Mouse (Mus musculus) gastrocnemius, adult 2 months (tissue): ENCODE results near the gene Slc27a1. TPM values are rescaled to one million over a fixed set of nuclear protein-coding genes. Genes with fewer than 3 reads are reported as not detected.

Experiments used
- DNase-seq: peaks from one replicate; pipeline ENCODE4 v3.0.0; 2022
- H3K27ac ChIP-seq: fragments of 200-600 bp; 2 replicates; pipeline ENCODE4 v1.8.1; 2022; ENCODE audit warnings: mild to moderate bottlenecking
- H3K4me3 ChIP-seq: fragments of 200-600 bp; 2 replicates; pipeline ENCODE4 v1.8.1; 2022; ENCODE audit warnings: mild to moderate bottlenecking, moderate library complexity
- CTCF ChIP-seq: fragments of 200-600 bp; IDR thresholded peaks from 2 replicates; pipeline ENCODE4 v1.8.1; 2022; ENCODE audit warnings: antibody characterized with exemption, mild to moderate bottlenecking, moderate library complexity
- intact Hi-C: fragments of 180-260 bp; cut with DNase I; formaldehyde crosslinking; loops from one replicate; pipeline ENCODE4 v1.15.1; 2025
- microRNA-seq: library from miRNA; unstranded; fragments of <30 nt; microRNA quantifications from one replicate; pipeline ENCODE4 v1.2.0, GENCODE M21; 2021
- total RNA-seq, 2 experiments: library from RNA; stranded (reverse); gene quantifications; 2 replicates each; pipeline ENCODE4 v1.2.3; 2021

Gene Slc27a1
- total RNA-seq, 2 experiments from 2014 or later, result 57.2 to 116 TPM

DNA sequence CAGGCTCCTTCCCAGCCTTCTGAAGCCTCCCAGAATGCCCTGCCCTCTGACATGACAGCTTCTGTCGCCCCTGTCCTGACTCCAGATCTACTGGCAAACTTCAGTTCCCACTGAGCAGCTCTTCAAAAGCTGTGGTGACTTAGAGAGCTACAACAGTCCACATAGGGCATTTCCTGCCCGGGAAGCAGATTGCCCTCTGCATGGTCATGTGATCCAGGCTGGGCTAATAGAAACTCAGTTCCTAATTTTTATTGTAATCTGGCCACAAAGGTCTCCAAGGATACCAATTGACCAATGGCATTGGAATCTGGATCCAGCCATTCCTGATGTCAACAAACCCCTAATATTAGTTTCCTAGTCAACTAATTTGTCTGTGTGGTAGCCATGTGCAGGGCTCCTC lies 63.2 kb downstream of the Slc27a1 start:
- H3K4me3 ChIP-seq, result no peak overlapping the region
- H3K27ac ChIP-seq, result no peak overlapping the region
- TF ChIP-seq CTCF, result no peak
- intact Hi-C loops, result loop anchor here (10.0 kb wide), 1 partner anchor 187 kb away; no protein-coding TSS in a partner anchor
- DNase-seq, result no peak

DNA sequence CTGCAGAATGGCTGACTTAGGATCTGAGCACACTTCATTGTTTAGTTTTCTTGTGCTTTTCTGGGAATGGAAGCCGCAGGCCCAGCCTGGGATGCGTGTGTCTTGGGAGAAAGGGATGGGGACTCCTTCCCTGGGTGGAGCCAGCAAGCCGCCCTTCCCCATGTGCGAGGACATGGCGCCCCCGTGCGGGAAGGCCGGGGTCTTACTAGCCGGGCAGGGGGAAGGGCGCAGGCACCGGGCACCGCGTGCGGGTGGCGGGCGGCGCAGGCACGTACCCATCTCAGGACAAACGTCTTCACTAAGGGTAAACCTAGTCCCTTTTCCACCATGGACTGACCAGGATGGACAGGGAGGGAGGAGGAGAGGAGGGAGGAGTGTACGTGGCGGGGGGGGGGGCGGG lies 64.5 kb downstream of the Slc27a1 start:
- Histone ChIP-seq H3K4me3 (peak overlapping the region; percentile 36), H3K27ac (no peak overlapping the region)
- DNase-seq, result peak; percentile 87
- peak; percentile 74 for TF ChIP-seq CTCF
- intact Hi-C loops, result loop anchor here (1.0 to 10.0 kb wide), 2 partner anchors 70 to 188 kb away; no protein-coding TSS in a partner anchor

DNA sequence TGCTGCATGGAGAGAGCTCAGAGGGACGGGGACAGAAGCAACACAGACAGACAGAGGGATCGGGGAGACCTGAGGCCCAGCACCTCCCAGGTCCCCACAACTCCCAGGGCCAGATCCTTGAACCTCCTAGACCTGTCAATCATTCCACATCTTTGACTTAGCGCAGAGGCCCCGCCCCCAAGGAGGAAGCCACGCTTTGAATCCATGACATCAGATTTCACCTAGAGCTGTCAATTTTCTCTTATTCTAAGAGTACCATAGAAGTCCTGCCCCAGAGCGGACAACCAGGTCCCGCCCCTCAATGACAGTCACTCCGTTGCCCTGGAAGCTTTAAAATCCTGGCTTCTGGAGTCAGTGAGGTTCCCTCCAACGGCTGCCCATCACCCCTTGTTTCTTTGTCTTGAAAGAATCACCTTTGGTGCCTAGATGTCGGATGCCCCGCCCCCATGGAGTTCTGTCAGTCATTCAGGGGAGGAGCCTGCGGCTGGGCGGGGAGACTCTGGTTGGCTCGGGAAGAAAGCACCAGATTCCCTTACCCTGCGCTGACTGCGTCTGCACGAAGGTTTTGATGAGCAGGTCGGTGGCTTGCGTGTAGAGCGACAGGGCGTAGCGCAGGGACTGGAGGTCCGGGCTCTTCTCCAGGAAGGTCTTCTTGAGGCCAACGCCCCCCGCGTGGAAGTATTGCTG lies 65.4 kb downstream of the Slc27a1 start:
- no peak for TF ChIP-seq CTCF
- Histone ChIP-seq H3K4me3 (peak overlapping the region; percentile 13; the same call in 1 of the 2 replicates), H3K27ac (no peak overlapping the region)
- peak; percentile 68 for DNase-seq
- intact Hi-C loops, result loop anchor here (1.0 to 10.0 kb wide), 2 partner anchors 71 to 189 kb away; no protein-coding TSS in a partner anchor

Small RNA genes lying within 50 kb of the gene (microRNA-seq; reads per million reads assigned to microRNA genes)
- not detected for gene Mir6769b

Other genes with a start within 250 kb of the Slc27a1 start
- gene Use1, start 202.0 kb upstream of the Slc27a1 start, total RNA-seq, result 100 to 1,000 TPM in 1 of 2 experiments, 10 to 100 TPM in 1; 79.7 to 104 TPM
- gene Ocel1, start 197.6 kb upstream of the Slc27a1 start, total RNA-seq, result 1 to 10 TPM; 6.0 to 8.4 TPM
- 10 to 100 TPM; 19.6 to 21.9 TPM for gene Nr2f6, start 186.9 kb upstream of the Slc27a1 start, total RNA-seq
- 1 to 10 TPM; 6.4 to 9.3 TPM for gene Ushbp1, start 173.1 kb upstream of the Slc27a1 start, total RNA-seq
- 10 to 100 TPM; 60.8 to 69.6 TPM for gene Babam1, start 172.0 kb upstream of the Slc27a1 start, total RNA-seq
- gene Ankle1, start 162.9 kb upstream of the Slc27a1 start, total RNA-seq, result not detected
- gene Abhd8, start 105.2 kb upstream of the Slc27a1 start, total RNA-seq, result 10 to 100 TPM; 22.5 to 24.9 TPM
- gene Mrpl34, start 103.9 kb upstream of the Slc27a1 start, total RNA-seq, result 10 to 100 TPM; 59.1 to 84.3 TPM
- gene Dda1, start 99.7 kb upstream of the Slc27a1 start, total RNA-seq, result 10 to 100 TPM; 26.8 to 31.1 TPM
- gene Ano8, start 82.9 kb upstream of the Slc27a1 start, total RNA-seq, result 10 to 100 TPM; 16.0 to 17.0 TPM
- gene Gtpbp3, start 80.8 kb upstream of the Slc27a1 start, total RNA-seq, result 10 to 100 TPM; 10.1 to 10.7 TPM
- 10 to 100 TPM in 1 of 2 experiments, 1 to 10 TPM in 1; 9.3 to 11.6 TPM for gene Plvap, start 57.1 kb upstream of the Slc27a1 start, total RNA-seq
- gene Ccdc194, start 43.2 kb upstream of the Slc27a1 start, total RNA-seq, result not detected
- gene Bst2, start 31.4 kb upstream of the Slc27a1 start, total RNA-seq, result 1 to 10 TPM; 4.3 to 8.3 TPM
- gene Mvb12a, start 26.0 kb upstream of the Slc27a1 start, total RNA-seq, result 10 to 100 TPM; 21.5 to 27.7 TPM
- not detected for gene Tmem221, start 10.0 kb upstream of the Slc27a1 start, total RNA-seq
- not detected for gene Nxnl1, start 2.3 kb upstream of the Slc27a1 start, total RNA-seq
- gene Pgls, start 23.3 kb downstream of the Slc27a1 start, total RNA-seq, result 10 to 100 TPM; 19.3 to 28.6 TPM
- 1 to 10 TPM in 1 of 2 experiments, under 1 TPM in 1; 0.79 to 1.4 TPM for gene Fam129c, start 28.8 kb downstream of the Slc27a1 start, total RNA-seq
- gene Colgalt1, start 42.1 kb downstream of the Slc27a1 start, total RNA-seq, result 10 to 100 TPM; 39.6 to 44.3 TPM
- gene Unc13a, start 102.9 kb downstream of the Slc27a1 start, total RNA-seq, result not detected
- gene Jak3, start 107.4 kb downstream of the Slc27a1 start, total RNA-seq, result 1 to 10 TPM; 2.1 to 2.5 TPM
- 1 to 10 TPM in 1 of 2 experiments, not detected in 1; 1.4 TPM for gene Insl3, start 120.3 kb downstream of the Slc27a1 start, total RNA-seq
- gene B3gnt3, start 132.9 kb downstream of the Slc27a1 start, total RNA-seq, result 1 to 10 TPM; 2.1 to 2.9 TPM
- not detected for gene Fcho1, start 156.8 kb downstream of the Slc27a1 start, total RNA-seq